Mouse (Mus musculus) bone marrow, adult 2 months (tissue): ENCODE results near the gene Ginm1.

Experiments used
- CTCF ChIP-seq: fragments of 200-500 bp; IDR thresholded peaks from 2 replicates; pipeline ENCODE4 v1.5.1; 2011; ENCODE audit warnings: low read length, control low read depth; ENCODE audit not compliant: control insufficient read depth, insufficient read depth
- POLR2A ChIP-seq: fragments of 200-500 bp; IDR thresholded peaks from 2 replicates; pipeline ENCODE4 v1.6.1; 2011; ENCODE audit warnings: low read depth, mild to moderate bottlenecking, control low read depth, low read length, borderline replicate concordance; ENCODE audit not compliant: control insufficient read depth

- TF ChIP-seq POLR2A (no peak), CTCF (no peak)
Observed at GRCm38 (mm10) chr10:7838874-7839421, 46.3 kb upstream of the Ginm1 start.
